Mouse (Mus musculus): ENCODE data around the gene Plin3.

Gene Plin3

DNA sequence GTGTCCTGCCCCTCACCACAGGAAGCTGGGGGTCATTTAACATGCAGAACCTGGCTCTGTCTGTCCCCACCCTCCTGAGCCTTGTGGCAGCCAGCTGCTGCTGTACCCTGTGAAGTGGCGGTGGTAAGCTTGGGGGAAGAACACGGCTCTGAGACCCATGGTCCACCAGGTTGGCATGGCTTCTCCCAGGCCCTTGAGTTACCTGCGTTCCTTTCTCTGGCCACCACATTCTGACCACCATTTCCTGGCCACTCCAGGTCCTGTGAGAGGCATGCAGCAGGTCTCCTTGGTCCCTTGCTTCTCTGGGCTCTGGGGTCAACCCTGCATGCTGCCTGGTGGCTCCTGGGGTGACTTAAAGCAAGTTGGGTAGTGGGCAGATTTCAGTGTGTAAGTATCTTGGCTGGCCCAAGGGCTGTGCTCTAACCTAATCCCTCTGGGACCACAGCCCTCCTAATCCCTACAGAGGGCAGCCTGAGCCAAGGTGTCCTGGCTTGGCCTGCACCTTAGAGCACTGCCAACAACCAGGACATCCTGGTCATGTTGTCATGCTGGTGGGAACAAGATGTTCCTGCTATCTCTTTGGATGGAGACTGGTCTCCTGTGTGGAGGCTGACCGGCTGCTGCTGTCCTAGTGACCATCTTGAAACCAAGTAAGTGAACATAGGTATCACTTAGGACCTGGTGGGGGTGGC is at the start of gene Plin3:
TSS of gene Plin3 (minus strand) at position 343 of the 692 bp plus-strand sequence.
- no peak for DNase-seq (ENCODE audit: low spot score)

DNA sequence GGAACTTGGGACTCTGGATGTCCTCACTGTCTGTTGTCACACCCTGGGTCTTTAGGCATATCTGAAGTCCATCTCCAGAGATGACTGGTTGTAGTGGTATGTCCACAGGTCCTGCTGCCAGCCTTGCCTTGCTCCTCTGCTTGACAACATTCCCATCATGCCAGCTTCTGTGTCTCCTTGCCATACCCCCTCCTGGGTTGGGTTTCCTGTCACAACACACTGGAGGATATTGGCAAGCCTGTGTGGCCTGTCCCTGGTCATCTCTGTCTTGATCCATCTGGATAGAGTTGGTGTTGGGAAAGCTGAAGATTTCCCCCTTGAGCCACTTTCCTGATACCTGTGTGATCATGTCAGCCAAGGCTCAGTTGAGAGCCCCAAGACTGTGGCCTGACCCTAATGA is 48.0 kb upstream of the Plin3 start:
- DNase-seq (ENCODE audit: low spot score), result no peak

DNA sequence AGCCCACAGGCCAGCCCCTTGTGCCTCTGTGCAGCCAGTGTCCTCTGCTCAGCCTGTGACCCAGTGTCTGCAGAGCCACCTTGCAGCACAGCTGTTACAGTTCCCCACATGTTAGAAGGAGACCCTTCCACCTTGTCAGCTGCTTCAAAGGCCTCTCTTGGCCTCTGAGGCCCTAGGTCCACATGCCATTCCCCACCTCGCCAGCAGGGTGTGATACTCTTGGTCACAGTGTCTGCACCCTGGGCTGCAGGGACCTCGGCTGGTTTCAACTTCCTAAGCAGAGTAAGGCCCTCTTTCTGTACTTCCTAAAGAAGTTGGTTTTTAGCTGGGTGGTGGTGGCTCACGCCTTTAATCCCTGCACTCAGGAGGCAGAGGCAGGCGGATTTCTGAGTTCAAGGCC is 46.2 kb upstream of the Plin3 start:
- DNase-seq (ENCODE audit: low spot score), result no peak

DNA sequence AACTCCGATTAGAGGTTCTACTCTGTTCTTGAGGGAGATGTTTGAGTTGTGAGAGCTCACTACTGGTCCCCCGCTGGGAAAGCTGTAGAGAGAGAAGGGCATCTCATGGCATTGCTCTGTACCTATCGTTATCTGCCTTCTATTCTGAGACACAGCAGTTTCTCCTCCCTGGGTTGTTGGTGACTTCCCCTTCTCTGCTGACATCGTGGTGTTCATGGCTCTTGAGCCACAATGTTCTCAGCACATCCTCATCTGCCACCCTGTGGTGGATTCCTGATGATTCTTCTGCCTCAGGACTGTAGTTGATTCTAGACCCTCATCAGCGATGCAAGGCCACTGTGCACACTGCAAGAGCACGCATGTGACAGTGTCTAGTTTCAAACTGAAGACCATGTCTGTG is 45.1 kb upstream of the Plin3 start:
- no peak for DNase-seq (ENCODE audit: low spot score)

DNA sequence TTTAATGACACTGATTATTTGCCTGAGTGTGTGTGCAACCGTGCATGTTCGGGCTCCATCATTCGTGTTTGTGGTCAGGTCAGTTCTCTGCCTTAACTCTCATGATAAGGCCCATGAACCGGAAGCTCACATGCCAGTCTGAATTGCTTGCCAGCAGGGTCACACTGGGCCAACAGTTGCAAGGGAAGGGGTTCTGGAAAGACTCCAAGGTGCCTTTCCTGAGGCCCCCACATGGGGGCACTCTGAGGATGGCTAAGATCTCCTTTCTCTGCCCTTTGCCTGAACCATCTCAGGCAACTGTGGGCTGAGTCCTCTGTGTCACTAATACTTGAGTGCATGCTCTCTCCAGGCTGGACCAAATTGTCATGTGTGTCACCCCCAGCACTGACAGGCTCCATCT is 44.5 kb upstream of the Plin3 start:
- DNase-seq (ENCODE audit: low spot score), result no peak

DNA sequence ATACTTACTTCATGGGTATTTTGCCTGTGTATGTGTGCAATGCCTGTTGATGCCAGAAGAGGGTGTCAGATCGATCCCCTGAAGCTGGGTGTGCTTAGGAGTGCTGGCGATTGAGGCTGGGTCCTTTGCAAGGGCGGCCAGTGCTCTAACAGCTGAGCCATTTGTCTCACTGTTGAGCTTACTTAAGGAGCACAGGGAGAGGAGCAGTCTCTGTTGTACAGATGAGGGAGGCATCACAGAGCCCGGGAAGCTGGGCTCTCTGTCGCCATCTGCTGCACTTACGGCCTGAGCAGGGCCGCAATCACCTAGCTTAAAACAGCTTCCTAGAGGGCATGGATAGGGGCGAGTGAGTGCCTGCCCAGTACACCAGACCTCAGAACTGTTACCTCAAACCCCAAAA is 40.3 kb upstream of the Plin3 start:
- no peak for DNase-seq (ENCODE audit: low spot score)

DNA sequence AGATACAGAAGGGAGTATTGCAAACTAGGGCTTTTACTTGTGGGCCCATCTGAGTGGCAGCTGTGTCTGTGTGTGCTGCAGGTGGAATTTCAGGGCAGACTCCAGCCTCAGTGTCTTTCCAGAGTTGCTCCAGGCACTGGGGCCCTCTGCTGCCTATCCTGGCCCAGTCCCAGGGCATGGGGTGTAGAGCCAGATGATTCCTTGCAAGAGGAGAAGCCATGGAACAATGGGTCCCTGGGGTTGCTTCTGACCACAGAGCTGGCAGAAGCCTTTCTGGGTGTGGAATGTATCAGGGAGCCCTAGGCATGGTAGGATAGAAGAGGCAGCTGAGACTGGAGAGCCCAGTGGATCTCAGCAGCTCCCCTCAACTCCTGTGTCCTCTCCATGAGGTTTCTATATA is 38.6 kb upstream of the Plin3 start:
- no peak for DNase-seq (ENCODE audit: low spot score)

DNA sequence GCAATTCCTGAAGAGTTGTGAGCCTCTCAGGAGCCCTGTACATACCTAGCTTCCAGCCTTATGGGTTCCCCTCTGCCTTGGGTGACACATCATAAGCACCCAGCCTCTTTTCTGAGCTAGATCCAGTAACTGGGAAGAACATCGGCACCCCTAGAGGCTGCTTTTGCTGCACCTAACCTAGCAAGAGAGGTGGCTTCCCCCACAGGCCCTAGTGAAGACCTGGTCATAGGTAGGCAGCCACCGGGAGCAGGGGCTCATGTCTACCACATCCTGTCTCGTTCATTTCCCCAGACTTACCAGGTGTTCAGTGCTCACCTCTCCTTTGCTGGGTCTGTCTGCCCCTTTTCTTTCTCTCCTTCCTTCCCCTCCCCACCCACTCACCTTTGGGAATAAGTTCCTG is 37.7 kb upstream of the Plin3 start:
- no peak for DNase-seq (ENCODE audit: low spot score)

DNA sequence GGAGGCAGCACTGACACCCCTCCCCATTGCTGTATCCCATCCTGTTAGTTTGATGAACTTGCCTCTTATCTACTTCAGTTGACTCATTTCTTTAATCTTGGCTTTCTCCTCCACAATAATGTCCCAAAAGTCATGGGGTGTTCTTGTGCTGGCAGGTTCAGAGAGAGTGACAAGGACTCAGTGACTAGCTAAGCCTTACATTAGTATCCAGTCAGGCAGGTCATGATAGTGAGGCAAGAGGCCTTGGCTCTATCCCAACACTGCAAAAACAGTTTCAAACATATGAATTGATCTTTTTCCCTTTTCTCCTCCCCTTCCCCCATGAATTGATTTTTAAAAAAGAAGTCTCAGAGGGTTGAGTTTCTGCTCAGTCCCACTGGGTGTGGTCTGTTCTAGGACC is 36.6 kb upstream of the Plin3 start:
- DNase-seq (ENCODE audit: low spot score), result no peak

DNA sequence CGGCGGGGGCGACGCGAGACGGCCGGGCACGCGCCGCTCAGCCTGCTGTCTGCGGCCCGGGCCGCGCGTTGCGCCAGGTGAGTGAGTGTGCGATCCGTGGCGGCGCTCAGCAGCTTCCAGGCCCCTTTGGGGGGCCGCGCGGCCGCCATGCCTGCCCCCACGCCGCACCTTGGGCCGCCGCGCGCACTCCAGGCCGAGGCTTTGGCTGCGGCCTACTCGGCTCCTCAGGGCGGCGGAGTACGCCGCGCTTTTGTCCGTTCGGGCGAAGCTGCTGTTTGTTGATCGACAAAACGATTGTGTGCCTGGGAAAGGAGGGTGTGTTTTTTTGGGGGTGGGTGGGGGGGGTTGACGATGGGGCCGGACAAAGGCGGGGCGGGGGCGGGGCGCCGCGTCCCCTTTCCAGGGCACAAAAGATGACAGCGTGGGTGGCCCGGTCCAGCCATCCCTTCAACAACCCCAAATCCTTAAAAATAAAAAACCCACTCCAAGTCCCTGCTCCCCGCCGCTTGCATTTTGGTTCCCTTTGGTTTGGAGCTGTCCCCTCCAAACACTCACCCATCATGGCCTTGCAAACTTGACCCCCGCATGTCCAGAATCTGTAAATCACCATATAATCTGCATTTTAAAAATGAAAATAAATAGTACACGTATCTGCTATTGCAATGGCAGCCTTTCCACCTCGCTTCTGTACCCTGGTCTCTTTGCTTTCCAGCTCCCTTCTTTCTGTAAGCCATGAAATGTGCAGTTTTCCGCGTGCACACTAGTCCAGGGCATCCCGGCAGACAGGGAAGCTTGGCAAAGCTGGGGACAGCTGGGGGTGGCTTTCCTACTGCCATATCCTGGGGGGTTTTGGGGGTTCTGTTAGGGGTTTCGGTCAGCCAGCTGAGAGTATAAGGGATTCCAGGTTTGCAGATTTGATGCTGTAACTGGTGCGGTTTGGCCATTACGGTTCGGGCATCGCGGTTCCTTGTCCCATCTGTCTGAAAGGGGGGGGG is 33.8 kb upstream of the Plin3 start:
- no peak for DNase-seq (ENCODE audit: low spot score)

DNA sequence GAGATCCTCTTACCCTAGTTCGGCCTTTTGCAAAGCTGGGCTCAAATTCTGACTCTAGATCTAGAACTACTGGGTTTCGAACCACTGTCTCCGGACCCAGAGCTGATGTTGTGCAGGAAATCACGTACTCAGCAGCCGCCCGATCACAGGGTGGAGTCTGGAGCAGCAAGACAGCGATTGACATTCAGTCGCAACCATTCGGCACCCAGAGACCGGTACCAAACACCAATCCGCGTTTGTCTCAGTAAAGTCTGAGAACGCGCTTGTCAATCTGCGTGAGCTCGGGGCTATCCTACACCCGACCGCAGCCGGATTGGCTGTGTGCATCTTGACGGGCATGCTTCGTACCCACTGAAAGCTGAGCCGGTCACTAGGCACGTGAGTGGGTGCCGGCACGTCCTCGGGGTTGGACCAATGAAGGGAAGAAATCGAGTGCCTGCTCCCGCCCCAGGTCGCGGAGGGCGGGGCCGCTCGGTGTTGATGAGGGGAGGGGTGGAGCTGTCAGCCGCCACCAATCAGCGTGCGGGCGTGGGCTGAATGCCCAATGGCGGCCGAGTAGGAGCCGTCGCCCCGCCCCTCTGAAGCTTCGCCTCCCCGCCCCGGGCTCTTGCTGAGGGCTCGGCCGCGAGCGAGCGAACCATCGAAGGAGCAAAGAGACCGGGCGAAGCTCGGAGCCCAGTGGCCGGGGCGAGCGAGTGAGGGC is 32.9 kb upstream of the Plin3 start, which contains the start of gene Kdm4b:
TSS of gene Kdm4b (plus strand) at position 613 of the 703 bp plus-strand sequence.
- DNase-seq (ENCODE audit: low spot score), result peak; percentile 100

DNA sequence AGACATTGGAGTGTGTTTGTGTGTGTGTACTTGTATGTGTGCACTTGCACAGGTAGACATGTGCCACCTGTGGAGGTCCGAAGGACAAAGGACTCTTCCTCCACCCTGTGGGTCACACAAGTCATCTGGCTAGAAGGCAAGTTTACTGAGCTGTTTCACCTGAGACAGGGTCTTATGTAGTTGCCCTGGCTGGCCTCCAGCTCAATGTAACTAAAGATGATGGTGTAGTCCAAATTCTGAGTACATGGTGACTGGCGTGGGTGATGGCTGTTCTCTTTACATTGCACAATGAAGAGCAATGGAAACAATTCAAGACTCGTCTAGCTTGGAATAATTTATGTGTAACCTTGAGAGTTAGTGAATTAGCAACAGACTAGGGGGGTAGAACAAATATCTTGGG is 31.7 kb upstream of the Plin3 start:
- DNase-seq (ENCODE audit: low spot score), result no peak

DNA sequence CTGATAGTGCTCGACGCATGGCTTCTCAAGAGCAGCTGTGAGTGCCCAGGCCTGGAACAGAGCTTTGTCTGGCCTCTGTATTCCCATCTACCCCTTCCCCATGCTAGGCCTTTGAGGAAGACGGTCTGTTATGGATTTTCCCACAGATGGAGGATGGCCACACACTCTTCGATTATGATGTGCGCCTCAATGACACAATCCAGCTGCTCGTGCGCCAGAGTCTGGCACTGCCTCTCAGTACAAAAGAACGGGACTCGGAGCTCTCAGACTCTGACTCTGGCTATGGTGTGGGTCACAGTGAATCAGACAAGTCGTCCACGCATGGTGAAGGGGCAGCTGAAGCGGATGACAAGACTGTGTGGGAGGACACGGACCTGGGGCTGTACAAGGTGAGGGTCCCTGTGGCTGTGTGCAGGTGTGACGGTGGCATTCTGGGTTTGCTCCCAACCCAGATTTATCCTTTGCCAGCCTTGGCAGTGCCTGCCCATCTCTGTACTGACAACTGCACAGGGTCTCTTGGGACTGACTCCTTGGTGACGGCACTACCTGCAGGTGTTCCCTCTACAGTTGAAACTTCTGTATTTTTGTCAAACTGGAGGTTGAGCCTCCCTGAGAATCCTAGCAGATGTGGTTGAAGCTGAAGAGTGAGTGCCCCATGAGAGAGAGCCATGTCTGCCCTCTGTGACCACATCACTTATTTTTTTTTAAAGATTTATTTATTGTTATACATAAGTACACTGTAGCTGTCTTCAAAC is 16.7 kb upstream of the Plin3 start:
- no peak for DNase-seq (ENCODE audit: low spot score)

DNA sequence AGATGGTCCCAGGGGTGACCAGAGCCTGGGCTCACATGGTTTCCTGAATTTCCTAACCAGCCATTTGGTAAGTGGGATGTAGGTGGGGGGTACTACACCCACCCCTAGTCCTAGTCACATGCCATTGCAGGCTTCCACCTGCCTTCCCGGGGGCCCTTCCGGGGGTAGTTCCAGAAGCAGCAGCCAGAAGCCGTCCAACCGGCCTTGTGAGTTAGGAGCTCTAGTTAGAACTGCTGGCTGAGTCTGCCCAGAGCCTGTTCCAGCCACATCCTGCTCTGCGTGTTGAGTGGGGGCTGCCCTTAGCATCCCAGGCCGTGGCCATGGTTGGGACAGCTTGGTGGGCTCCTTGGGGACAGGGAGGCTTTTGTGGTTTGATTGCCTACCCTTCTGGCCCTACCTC is 15.4 kb upstream of the Plin3 start:
- no peak for DNase-seq (ENCODE audit: low spot score)

DNA sequence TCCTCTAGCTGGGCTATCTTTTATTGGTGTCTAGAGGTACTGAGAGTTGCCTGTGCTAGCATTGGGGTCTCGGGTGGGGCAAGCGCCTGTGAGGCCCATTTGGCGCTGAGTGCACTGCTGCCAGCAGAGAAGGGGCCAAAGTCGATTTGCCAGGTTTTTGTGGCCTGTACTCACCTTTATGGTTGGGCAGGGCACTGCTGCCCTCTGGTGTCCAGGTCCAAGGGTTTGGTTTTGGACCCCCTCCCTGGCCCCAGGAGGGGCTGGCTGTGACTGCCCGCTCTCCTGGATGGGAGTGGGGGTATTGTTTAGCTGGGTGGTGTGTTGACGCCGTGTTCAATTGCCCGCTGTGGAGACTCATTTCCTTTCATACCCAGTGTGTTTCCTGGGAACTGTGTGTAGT is 13.2 kb upstream of the Plin3 start:
- no peak for DNase-seq (ENCODE audit: low spot score)

DNA sequence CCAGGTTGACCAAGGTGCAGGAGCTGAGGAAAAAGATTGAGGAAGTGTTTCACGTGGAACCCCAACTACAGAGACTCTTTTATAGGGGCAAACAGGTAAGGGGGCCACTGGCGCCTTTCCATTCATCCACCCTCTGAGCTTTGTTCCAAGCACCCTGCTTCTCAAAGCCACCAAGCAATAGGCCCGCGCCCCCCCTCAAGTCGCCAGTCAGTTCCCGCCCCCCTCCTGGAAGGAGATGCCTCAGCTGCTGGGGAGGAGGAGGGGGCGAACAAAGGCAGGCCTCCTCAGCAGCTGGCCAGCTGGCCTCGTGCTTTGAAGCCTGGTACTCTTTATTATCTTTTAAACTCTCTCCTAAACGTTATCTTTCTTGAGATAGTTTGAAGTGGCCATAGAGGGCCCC is 12.5 kb upstream of the Plin3 start:
- no peak for DNase-seq (ENCODE audit: low spot score)

DNA sequence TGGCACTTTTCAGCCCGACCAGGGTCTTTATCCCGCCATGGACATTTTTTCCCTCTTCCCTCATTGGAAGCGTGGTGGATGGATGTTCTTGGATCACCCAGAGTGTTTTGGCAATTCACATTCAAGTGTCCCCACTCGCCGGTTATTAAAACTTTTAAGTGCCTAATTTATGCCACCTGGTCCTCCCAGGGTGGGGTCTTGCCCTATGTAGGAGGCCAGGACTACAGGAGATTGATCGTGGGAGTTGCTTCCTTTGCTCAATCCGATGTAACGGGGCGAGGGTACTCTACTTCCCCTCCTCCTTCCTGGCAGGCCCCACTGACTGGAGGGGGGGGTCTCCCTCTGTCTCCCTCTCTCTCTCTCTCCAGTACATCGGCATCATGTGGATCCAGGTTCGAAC is 12.0 kb upstream of the Plin3 start:
- DNase-seq (ENCODE audit: low spot score), result no peak

DNA sequence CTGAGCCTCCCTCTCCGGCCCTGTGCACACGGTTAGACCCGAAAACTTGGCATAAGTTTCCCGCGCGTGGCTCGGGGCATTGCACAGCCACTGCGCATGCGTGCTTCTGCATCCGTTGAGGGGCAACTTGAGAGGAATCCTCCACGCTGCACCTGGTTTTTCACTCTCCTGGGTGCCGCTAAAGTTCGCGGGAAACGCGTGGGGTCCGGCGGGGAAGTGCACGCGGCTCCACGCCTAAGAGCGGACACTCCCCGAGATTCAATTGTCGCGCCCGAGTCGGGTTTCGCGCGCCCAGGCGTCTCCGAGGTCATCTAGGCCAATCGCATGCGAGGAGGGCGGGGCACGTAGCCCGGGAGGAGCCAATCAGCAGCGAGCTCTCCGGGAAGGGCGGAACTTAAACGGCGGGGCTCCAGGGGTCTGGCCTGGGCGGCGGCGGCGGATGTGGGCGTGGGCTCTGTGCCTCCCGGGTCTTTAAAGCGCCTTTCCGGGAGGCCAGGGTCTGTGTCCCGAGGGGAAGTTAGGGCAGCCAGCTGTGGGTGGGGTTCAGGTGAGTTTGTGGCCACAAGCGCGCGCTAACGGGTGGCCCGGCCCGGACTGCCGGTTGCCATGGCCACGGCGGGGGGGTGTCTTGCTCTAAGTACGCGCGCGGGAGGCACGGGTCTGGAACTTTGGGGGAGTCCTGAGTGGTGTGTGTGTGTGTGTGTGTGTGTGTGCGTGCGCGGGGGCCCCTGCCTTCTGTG is 11.3 kb upstream of the Plin3 start:
- peak; percentile 89 for DNase-seq (ENCODE audit: low spot score)

DNA sequence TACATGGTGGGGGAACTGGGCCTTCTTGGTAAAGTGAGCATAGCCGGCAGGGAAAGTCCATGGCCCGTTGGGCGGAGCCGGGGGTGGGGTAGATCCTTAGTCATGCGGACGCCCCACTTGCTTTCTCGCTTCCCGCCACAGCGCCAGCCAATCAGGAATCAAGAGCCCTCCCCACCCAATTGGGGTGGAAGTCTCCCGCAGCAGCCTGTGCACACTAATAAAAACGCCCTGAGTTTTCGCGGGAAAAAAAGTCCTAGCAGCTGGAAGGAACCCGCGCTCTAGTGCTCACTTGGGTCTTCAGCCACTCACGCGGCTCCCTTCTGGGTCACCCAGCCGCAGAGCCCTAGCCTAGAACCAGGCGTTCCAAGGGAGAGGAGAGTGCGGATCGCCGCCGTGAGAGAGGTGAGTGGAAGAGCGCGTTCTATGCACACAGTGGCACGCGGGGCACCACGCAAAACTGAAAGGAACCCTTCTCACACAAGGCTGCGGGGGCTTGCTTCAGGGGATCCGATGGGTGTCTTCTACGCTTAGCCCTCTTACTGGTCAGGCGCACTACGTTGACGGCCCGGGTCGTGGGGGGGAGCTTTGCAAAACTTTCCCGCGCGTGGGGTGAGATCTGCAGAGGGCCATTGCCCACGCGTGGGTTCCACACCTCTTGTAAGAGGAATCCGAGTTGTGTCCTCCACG is 10.6 kb upstream of the Plin3 start, which contains the start of gene Uhrf1:
TSS of gene Uhrf1 (plus strand) at position 162 of the 687 bp plus-strand sequence.
- DNase-seq (ENCODE audit: low spot score), result peak; percentile 76

DNA sequence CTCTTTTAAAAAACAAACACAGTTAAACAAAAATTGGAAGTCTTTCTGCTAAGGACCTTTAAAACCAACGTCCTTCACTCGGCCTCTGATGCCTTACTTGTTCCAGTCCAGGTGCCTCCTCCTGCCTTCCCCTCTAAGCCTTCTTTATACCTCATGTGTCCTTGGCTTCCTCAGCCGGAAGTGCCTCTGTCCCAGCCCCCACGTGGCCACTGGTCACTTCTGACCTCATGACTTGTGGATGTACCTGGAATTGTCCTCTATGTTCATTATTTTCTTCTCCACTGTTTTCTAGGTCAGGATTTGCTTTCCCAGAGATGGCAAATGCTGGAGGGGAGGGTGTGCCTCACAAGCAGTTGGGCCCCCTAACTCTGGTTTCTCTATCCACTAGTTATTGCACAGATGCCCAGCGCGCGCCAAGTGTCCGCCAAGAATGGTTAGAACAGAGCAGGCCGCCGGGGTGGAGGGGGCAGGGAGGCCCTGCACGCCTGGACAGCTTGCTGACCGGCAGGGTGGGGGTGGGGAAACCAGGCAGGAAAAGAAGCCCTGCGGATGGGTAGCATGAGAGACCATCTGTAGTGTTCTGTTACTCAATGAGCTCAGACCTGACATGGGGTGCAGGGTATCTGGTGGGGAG is 9.8 kb upstream of the Plin3 start:
- DNase-seq (ENCODE audit: low spot score), result no peak

Measured in ovary, adult 18-20 months (tissue).